In the genomic region with DNA sequence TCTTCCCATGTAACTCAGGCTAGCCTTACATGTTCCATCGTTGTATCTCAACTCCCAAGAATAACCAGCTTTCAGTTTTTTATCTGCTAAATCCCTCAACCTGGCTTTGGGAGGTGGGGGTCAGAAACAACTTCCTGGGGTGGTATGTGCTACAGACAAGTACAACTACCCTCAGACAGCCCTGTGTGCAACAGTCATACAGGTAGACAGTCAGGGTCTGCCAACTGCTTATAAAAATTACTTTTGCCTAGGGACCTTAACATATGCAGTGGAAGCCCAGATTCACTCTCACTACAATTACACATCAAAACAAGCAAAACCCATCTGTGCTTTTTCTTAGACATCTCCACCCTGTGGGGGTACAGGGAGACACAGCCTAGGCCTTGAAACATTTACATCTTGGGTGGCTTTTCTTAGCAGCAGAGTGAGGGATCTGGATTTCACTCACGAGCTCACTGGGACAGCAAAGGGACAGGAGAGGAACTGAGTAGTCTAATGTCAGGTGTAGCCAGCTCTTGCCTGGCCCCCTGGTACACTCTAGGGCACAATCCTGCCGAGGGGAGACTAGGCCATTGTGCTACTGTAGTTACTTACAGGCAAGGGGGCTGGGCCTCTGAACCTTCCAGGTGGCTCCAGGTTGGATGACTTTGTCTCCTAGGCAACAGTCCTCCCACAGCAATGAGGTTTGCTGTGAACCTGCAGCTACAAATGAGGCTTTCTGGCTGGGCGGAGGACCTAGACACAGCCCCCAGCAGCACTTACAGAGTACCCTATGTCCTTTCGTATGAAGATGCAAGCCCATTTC, we compare ENCODE assay signal across 18 mouse cellular contexts. TPM values are rescaled to one million over a fixed set of nuclear protein-coding genes. Genes with fewer than 3 reads are reported as not detected.
A peak's percentile ranks its signal among the peaks of the same experiment; 100 is the strongest.
DNase-seq lines count a peak whose midpoint lies in the region; ATAC-seq lines count a peak whose summit lies in the region.
"Had no signal": no experiment of that assay in that cellular context is flagged by ENCODE, and none has a peak within 500 bp of the region (broad histone marks: within the 10 kb centered on the region; RNA-seq: fewer than 3 reads in every experiment).

No protein-coding gene starts in this region.

- H3K27ac ChIP-seq in hindbrain, embryonic 16.5 days (ENCODE audit: low read depth, low read length), result no peak overlapping the region
- no peak overlapping the region for H3K27ac ChIP-seq in hindbrain, embryonic 12.5 days
- no peak overlapping the region for H3K27ac ChIP-seq in neural tube, embryonic 14.5 days (ENCODE audit: low read depth, low read length)
- H3K27ac ChIP-seq: embryonic facial prominence, embryonic 12.5 days; heart, embryonic 15.5 days; neural tube, embryonic 13.5 days had no signal

- no peak for DNase-seq in neural tube, embryonic 10.5 days (ENCODE audit: extremely low spot score, low spot score)
- DNase-seq in frontal cortex, postnatal 25 days (ENCODE audit: low spot score in 2 of 2), result peak; percentile 13 to 14
- peak; percentile 22 to 34 for DNase-seq in right cerebral cortex, postnatal 36 days (ENCODE audit: low spot score in 2 of 2)
- no peak for DNase-seq in gastrocnemius, adult 18-20 months (ENCODE audit: low spot score)
- DNase-seq in Muller cell, postnatal 12 days (ENCODE audit: inconsistent ontology term), result no peak
- DNase-seq: adrenal gland, postnatal 10 days; cerebellum, adult 9-10 months; gastrocnemius, postnatal 14 days; kidney, adult 11 months had no signal

- ATAC-seq in hindbrain, embryonic 16.5 days, result peak; percentile 77
- ATAC-seq in hindbrain, embryonic 12.5 days (ENCODE audit: low FRiP score), result no peak
- 0 out of 2 replicates have a peak, but pooled peaks have one; percentile 21 for ATAC-seq in neural tube, embryonic 14.5 days (ENCODE audit: low read depth)

- H3K9me3 ChIP-seq in hindbrain, embryonic 16.5 days (ENCODE audit: control insufficient read depth, low read length), result peaks cover 8% of the 10 kb centered on the region
- peaks cover 10% of the 10 kb centered on the region for H3K9me3 ChIP-seq in hindbrain, embryonic 12.5 days (replicated peaks)
- H3K9me3 ChIP-seq in neural tube, embryonic 14.5 days (ENCODE audit: control insufficient read depth, low read length), result 0 out of 2 replicates have a peak, but pooled peaks cover 3% of the 10 kb centered on the region
- H3K9me3 ChIP-seq: heart, embryonic 15.5 days had no signal

- peaks cover 6% of the 10 kb centered on the region; the same call in 1 of the 2 replicates for H3K4me1 ChIP-seq in hindbrain, embryonic 16.5 days (ENCODE audit: control insufficient read depth, insufficient read depth, low read depth, low read length)
- H3K4me1 ChIP-seq in hindbrain, embryonic 12.5 days, result no peaks in the 10 kb centered on the region
- H3K4me1 ChIP-seq in neural tube, embryonic 14.5 days (ENCODE audit: control insufficient read depth, insufficient read depth, low read length), result no peaks in the 10 kb centered on the region
- H3K4me1 ChIP-seq: embryonic facial prominence, embryonic 12.5 days had no signal

- 72% methylated on average over 5 of the region's 5 CpGs for WGBS in hindbrain, embryonic 16.5 days
- WGBS in hindbrain, embryonic 12.5 days, result 72% methylated on average over 5 of the region's 5 CpGs
- 72% methylated on average over 5 of the region's 5 CpGs for WGBS in neural tube, embryonic 14.5 days

- H3K4me2 ChIP-seq in hindbrain, embryonic 16.5 days (ENCODE audit: low read length), result no peak overlapping the region
- no peak overlapping the region for H3K4me2 ChIP-seq in hindbrain, embryonic 12.5 days (replicated peaks)
- no peak overlapping the region for H3K4me2 ChIP-seq in neural tube, embryonic 14.5 days (ENCODE audit: low read depth, low read length)
- H3K4me2 ChIP-seq: embryonic facial prominence, embryonic 12.5 days; heart, embryonic 15.5 days; neural tube, embryonic 13.5 days had no signal

- H3K9ac ChIP-seq in hindbrain, embryonic 16.5 days (ENCODE audit: low read depth, low read length), result no peak overlapping the region
- H3K9ac ChIP-seq in hindbrain, embryonic 12.5 days, result no peak overlapping the region
- H3K9ac ChIP-seq in neural tube, embryonic 14.5 days (replicated peaks; ENCODE audit: low read depth, low read length), result no peak overlapping the region
- H3K9ac ChIP-seq: embryonic facial prominence, embryonic 12.5 days; heart, embryonic 15.5 days; neural tube, embryonic 13.5 days had no signal

- no peaks in the 10 kb centered on the region for H3K27me3 ChIP-seq in hindbrain, embryonic 16.5 days (replicated peaks; ENCODE audit: control insufficient read depth, insufficient read depth, low read length)
- H3K27me3 ChIP-seq in hindbrain, embryonic 12.5 days, result no peaks in the 10 kb centered on the region
- no peaks in the 10 kb centered on the region for H3K27me3 ChIP-seq in neural tube, embryonic 14.5 days (ENCODE audit: control insufficient read depth, insufficient read depth, low read length)
- H3K27me3 ChIP-seq: embryonic facial prominence, embryonic 12.5 days; heart, embryonic 15.5 days; neural tube, embryonic 13.5 days had no signal

- H3K4me3 ChIP-seq in hindbrain, embryonic 16.5 days (ENCODE audit: low read length), result no peak overlapping the region
- H3K4me3 ChIP-seq in hindbrain, embryonic 12.5 days, result no peak overlapping the region
- H3K4me3 ChIP-seq in neural tube, embryonic 14.5 days (ENCODE audit: low read depth, low read length), result no peak overlapping the region
- H3K4me3 ChIP-seq: embryonic facial prominence, embryonic 12.5 days; heart, embryonic 15.5 days; megakaryocyte, embryonic 14.5 days; neural tube, embryonic 13.5 days had no signal

- H3K36me3 ChIP-seq in hindbrain, embryonic 16.5 days (ENCODE audit: control insufficient read depth, insufficient read depth, low read length), result no peaks in the 10 kb centered on the region
- H3K36me3 ChIP-seq in hindbrain, embryonic 12.5 days, result no peaks in the 10 kb centered on the region
- no peaks in the 10 kb centered on the region for H3K36me3 ChIP-seq in neural tube, embryonic 14.5 days (ENCODE audit: control insufficient read depth, insufficient read depth, low read length)
- H3K36me3 ChIP-seq: embryonic facial prominence, embryonic 12.5 days; heart, embryonic 15.5 days; neural tube, embryonic 13.5 days had no signal

RNA-seq across cellular contexts. Expression of a gene that starts 13.1 kb away (rescaled TPM):
- polyA plus RNA-seq in hindbrain, embryonic 16.5 days (2015; fragmentation: Nextera tagmentation; extraction: Ambion mirVana), result not detected in 2 replicates
- polyA plus RNA-seq in hindbrain, embryonic 12.5 days (2016; fragmentation: Nextera tagmentation; extraction: Ambion mirVana), result not detected in 2 replicates
- polyA plus RNA-seq in neural tube, embryonic 14.5 days (2014; fragmentation: Nextera tagmentation; extraction: Ambion mirVana), result not detected in 2 replicates
- total RNA-seq in gastrocnemius, adult 18-20 months (2021), result not detected
- total RNA-seq: adrenal gland, postnatal 10 days; gastrocnemius, postnatal 14 days; left cerebral cortex, adult 18-20 months had no signal
- polyA plus RNA-seq: embryonic facial prominence, embryonic 12.5 days; heart, embryonic 15.5 days; neural tube, embryonic 13.5 days; thymus, adult 2 months had no signal

RNA-seq across cellular contexts. Expression of a gene that starts 34.9 kb away (rescaled TPM):
- polyA plus RNA-seq in hindbrain, embryonic 16.5 days (2015; fragmentation: Nextera tagmentation; extraction: Ambion mirVana), result 29.2 and 32.8 TPM in 2 replicates
- 60.7 and 61.6 TPM in 2 replicates for polyA plus RNA-seq in hindbrain, embryonic 12.5 days (2016; fragmentation: Nextera tagmentation; extraction: Ambion mirVana)
- 32.7 and 46.0 TPM in 2 replicates for polyA plus RNA-seq in neural tube, embryonic 14.5 days (2014; fragmentation: Nextera tagmentation; extraction: Ambion mirVana)
- 10 to 100 TPM; 32.0 to 39.3 TPM for total RNA-seq in gastrocnemius, adult 18-20 months (2021)

Comparison
In these comparisons a context has a peak if more than half of its experiments do, and no peak if none do; other contexts are left out.
1. DNase-seq: peak in frontal cortex, postnatal 25 days (2 of 2) and right cerebral cortex, postnatal 36 days (2 of 2); none in neural tube, embryonic 10.5 days (single experiment), gastrocnemius, adult 18-20 months (single experiment) and Muller cell, postnatal 12 days (single experiment).